Mouse (Mus musculus) E14TG2a.4 (cell line): ENCODE measurements around the gene Arid3c.

Source experiments
- H3K27me3 ChIP-seq: 2 replicates; pipeline ENCODE4 v1.6.1; 2014; ENCODE audit warnings: low read length, control low read depth; ENCODE audit not compliant: insufficient read depth
- H3K36me3 ChIP-seq: 2 replicates; pipeline ENCODE4 v1.6.1; 2014; ENCODE audit warnings: low read length, control low read depth; ENCODE audit not compliant: insufficient read depth
- H3K4me1 ChIP-seq: replicated peaks from 2 replicates; pipeline ENCODE4 v1.6.1; 2014; ENCODE audit warnings: low read depth, low read length, control low read depth
- H3K4me3 ChIP-seq: replicated peaks from 2 replicates; pipeline ENCODE4 v1.5.1; 2014; ENCODE audit warnings: mild to moderate bottlenecking, low read length
- H3K9me3 ChIP-seq: 2 replicates; pipeline ENCODE4 v1.6.1; 2014; ENCODE audit warnings: low read length, control low read depth
- CTCF ChIP-seq: conservative IDR thresholded peaks from 2 replicates; pipeline ENCODE4 v1.5.1; 2014; ENCODE audit warnings: low read length
- NANOG ChIP-seq: IDR thresholded peaks from 2 replicates; pipeline ENCODE4 v1.6.1; 2014; ENCODE audit warnings: borderline replicate concordance, low read length, mixed read lengths
- POU5F1 ChIP-seq: IDR thresholded peaks from 2 replicates; pipeline ENCODE4 v1.6.1; 2014; ENCODE audit warnings: low read length, borderline replicate concordance

Gene Arid3c

DNA sequence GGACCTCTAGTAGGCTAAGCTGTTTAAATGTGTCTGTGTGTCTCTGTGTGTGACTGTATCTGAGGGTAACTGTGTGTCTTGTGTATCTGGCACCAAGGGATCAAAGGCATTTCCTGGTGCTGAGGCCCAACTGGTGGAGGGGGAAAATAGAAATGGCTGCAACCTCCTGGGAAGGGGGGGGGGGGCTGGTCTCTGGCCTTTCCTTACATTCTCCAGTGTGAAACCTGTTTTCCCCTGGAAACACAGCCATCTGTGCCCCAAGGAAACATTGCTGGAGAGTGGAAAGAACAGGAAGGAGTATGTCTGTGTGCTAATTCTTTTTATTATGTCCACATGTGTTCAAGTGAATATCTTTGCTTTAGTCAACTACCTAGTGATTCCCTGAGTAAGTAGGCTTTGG lies 30.7 kb upstream of the Arid3c start:
- peaks cover 61% of the 10 kb centered on the region for H3K4me1 ChIP-seq
- no peaks in the 10 kb centered on the region for H3K27me3 ChIP-seq
- no peaks in the 10 kb centered on the region for H3K9me3 ChIP-seq
- H3K36me3 ChIP-seq, result peaks cover 28% of the 10 kb centered on the region
- TF ChIP-seq POU5F1, result no peak
- TF ChIP-seq NANOG, result no peak
- TF ChIP-seq CTCF, result no peak
- peak overlapping the region; percentile 67; the same call in 1 of the 2 replicates for H3K4me3 ChIP-seq

DNA sequence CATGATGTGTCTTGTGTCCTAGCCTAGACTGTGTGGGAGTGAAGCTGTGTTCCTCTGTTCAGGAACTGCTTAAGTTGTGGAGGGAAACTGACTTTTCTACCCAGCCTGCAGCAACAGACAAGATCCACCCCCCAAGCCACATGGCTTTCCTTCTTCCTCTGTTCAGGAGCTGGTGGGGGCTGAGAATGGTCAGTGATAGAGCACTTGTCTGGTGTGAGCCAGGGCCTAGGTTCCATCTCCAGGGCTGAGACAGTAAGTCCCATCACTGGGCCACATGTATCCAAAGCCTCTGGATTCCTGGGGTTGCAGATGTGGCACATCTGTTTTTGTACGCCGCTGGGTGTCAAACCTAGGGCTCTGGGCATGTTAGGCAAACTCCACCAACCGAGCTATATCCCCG lies 30.0 kb upstream of the Arid3c start:
- no peaks in the 10 kb centered on the region for H3K27me3 ChIP-seq
- peaks cover 31% of the 10 kb centered on the region for H3K36me3 ChIP-seq
- peaks cover 67% of the 10 kb centered on the region for H3K4me1 ChIP-seq
- TF ChIP-seq POU5F1 (no peak), NANOG (no peak), CTCF (no peak)
- peak overlapping the region; percentile 64 for H3K4me3 ChIP-seq
- H3K9me3 ChIP-seq, result no peaks in the 10 kb centered on the region

DNA sequence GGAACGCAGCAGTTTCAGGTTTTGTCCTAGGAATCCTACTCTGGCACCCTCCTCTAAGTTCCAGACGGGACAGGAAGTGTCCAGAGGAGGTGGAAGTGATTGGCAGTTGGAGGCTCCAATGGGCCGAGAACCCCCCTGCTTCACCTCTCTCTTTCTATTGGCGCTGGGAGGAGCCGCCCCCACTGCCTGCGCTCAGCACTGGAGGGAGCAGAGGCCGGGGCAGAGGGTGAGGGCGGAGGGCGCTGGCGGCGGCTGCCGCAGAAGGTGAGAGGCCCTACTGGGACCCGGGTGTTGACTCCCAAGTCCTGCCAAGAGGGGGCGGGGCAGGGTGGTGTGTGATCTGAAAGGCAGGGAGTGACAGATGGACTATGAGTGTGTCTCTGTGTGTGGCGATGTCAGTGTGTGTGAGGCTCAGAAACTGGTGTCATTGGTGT lies 29.4 kb upstream of the Arid3c start:
- Histone ChIP-seq H3K36me3 (peaks cover 31% of the 10 kb centered on the region), H3K4me3 (peak overlapping the region; percentile 64), H3K4me1 (peaks cover 67% of the 10 kb centered on the region), H3K9me3 (no peaks in the 10 kb centered on the region), H3K27me3 (no peaks in the 10 kb centered on the region)
- TF ChIP-seq POU5F1 (no peak), NANOG (no peak)

DNA sequence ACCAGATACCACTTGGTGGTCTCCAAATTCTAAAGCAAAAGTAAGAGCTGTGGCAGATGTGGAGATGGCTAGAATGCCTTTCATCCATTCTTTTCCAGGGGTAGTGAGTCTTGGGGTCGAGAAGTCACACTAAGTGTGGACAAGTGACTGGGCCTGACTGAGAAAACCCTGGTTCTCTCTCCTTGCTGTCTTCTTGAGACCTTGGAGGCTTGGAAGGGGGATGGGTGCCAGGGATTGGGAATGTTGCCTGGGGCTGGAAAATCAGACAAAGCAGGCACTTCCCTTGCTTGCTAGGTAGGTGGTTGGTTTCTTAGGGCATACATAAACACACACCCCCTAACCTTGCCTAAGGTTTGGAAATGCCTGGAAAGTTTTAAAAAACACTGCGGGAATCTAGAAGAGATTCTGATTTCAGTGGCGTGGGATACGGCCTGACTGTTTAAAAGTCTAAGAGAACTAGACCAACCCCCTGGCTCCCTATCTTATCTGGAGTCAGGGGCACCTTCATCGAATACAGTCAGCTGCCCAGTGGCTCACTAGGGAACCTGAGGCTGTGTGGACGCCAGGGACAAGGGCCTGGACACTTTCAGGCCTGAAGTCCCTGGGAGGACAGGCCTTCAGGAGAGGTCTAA lies 28.8 kb upstream of the Arid3c start:
- peaks cover 31% of the 10 kb centered on the region for H3K36me3 ChIP-seq
- H3K9me3 ChIP-seq, result no peaks in the 10 kb centered on the region
- no peaks in the 10 kb centered on the region for H3K27me3 ChIP-seq
- H3K4me1 ChIP-seq, result peaks cover 69% of the 10 kb centered on the region
- no peak for TF ChIP-seq NANOG
- H3K4me3 ChIP-seq, result peak overlapping the region; percentile 64

DNA sequence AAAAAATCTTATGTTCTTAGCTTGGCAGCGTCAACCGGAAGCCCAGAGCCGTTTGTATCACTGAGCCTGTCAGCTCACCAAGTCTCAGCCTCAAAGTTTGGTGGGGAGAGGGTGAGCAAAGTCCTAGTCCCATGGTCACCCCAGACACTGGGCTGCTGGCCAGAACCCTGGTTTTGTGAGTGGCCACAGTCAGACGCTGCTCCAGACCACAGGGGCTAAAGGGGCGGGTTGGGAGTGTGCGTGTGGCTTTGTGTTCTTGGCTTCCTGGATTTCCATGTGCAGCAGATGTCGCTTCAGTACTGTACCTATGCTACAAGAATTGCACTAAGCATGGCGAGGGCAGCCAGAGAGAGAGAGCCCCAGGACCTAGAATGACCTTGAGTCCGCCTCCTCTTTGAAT lies 28.3 kb upstream of the Arid3c start:
- TF ChIP-seq CTCF (no peak), NANOG (no peak), POU5F1 (no peak)
- H3K4me3 ChIP-seq, result no peak overlapping the region
- H3K27me3 ChIP-seq, result no peaks in the 10 kb centered on the region
- peaks cover 75% of the 10 kb centered on the region for H3K4me1 ChIP-seq
- no peaks in the 10 kb centered on the region for H3K9me3 ChIP-seq
- H3K36me3 ChIP-seq, result peaks cover 31% of the 10 kb centered on the region

DNA sequence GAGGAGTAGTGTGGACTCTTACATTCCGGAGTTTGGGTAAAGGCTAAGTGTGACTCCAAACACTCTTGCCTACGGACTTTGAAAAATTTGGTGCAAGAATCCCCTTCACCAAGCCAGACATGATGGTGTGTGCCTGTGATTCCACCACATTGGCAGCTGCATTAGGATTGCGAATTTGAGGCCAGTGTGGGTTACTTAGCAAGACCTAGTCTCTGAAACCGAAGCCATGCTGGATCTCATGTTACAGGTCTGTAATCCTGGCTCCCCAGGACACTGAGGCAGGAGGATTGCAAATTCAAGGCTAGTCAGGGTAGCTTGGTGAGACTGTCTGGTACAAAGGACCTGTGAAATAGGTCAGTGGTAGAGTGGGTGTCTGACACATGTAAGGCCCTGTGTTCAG lies 27.8 kb upstream of the Arid3c start:
- Histone ChIP-seq H3K9me3 (no peaks in the 10 kb centered on the region), H3K4me1 (peaks cover 78% of the 10 kb centered on the region), H3K4me3 (no peak overlapping the region), H3K27me3 (no peaks in the 10 kb centered on the region), H3K36me3 (peaks cover 31% of the 10 kb centered on the region)
- TF ChIP-seq POU5F1, result no peak
- TF ChIP-seq NANOG, result no peak
- no peak for TF ChIP-seq CTCF

DNA sequence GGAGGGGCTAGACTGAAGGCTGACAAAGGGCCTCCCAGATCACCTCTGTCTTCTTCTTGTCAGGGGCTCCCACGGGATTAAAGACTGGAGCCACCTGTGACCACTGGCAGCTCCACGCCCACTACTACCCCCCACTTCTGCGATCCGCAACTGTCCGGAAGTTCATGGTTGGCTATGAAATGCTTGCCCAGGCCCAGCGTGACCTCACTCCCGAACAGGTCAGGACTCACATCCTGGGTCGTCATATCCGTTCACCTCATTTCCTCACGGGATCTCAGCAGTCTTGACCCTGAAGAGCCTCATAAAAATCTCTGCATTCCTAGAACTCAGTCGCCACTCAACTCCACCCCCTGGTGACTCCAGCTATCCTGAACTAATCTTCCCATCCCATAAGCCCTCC lies 27.1 kb upstream of the Arid3c start:
- H3K36me3 ChIP-seq, result peaks cover 31% of the 10 kb centered on the region
- TF ChIP-seq CTCF, result no peak
- TF ChIP-seq NANOG, result no peak
- TF ChIP-seq POU5F1, result no peak
- H3K4me3 ChIP-seq, result no peak overlapping the region
- H3K9me3 ChIP-seq, result no peaks in the 10 kb centered on the region
- H3K4me1 ChIP-seq, result peaks cover 78% of the 10 kb centered on the region
- H3K27me3 ChIP-seq, result no peaks in the 10 kb centered on the region

DNA sequence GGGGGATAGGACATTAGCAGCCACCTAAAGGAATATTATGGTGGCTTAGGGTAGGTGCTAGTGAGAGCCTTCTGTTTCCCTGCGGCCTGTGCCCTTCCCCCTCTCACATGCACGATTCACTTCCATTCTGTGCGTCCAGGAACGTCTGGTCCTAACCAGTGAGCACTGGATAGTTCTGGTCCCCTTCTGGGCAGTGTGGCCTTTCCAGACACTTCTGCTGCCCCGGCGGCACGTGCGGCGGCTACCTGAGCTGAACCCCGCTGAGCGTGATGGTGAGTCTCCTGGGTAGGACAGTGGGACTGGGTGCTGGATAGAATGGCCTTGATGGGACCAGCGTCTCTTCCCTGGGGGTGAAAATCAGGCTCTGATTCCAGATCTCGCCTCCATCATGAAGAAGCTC lies 26.4 kb upstream of the Arid3c start:
- no peak overlapping the region; the same call in 1 of the 2 replicates for H3K4me3 ChIP-seq
- H3K27me3 ChIP-seq, result no peaks in the 10 kb centered on the region
- peaks cover 71% of the 10 kb centered on the region for H3K4me1 ChIP-seq
- H3K36me3 ChIP-seq, result peaks cover 31% of the 10 kb centered on the region
- no peaks in the 10 kb centered on the region for H3K9me3 ChIP-seq
- TF ChIP-seq POU5F1, result no peak
- no peak for TF ChIP-seq CTCF

DNA sequence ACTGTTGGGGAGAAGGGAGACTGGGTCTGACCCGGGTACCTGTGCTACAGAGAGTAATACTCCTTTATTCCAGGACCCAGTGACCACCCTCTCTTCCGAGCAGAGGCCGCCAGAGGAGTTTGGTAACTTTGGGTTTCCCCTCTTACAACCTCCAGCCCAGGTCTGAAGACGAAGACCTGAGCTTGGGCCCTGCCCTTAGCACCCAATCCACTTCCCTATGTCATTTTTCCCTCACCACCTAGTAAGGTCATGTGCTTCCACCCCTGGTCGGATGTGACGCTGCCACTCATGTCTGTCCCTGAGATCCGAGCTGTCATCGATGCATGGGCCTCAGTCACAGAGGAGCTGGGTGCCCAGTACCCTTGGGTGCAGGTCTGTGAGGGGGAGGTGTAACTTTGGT lies 25.5 kb upstream of the Arid3c start:
- peaks cover 63% of the 10 kb centered on the region for H3K4me1 ChIP-seq
- H3K4me3 ChIP-seq, result peak overlapping the region; percentile 94
- H3K27me3 ChIP-seq, result no peaks in the 10 kb centered on the region
- no peak for TF ChIP-seq POU5F1
- TF ChIP-seq CTCF, result no peak
- no peak for TF ChIP-seq NANOG
- H3K9me3 ChIP-seq, result no peaks in the 10 kb centered on the region
- H3K36me3 ChIP-seq, result peaks cover 31% of the 10 kb centered on the region
